Mouse (Mus musculus): Measurements from ENCODE around the gene Hist1h2bm. TPM values are rescaled to one million over a fixed set of nuclear protein-coding genes. Genes with fewer than 3 reads are reported as not detected.

The Hist1h2bm gene
- polyA plus RNA-seq, 1 experiment = 2.1 TPM

DNA sequence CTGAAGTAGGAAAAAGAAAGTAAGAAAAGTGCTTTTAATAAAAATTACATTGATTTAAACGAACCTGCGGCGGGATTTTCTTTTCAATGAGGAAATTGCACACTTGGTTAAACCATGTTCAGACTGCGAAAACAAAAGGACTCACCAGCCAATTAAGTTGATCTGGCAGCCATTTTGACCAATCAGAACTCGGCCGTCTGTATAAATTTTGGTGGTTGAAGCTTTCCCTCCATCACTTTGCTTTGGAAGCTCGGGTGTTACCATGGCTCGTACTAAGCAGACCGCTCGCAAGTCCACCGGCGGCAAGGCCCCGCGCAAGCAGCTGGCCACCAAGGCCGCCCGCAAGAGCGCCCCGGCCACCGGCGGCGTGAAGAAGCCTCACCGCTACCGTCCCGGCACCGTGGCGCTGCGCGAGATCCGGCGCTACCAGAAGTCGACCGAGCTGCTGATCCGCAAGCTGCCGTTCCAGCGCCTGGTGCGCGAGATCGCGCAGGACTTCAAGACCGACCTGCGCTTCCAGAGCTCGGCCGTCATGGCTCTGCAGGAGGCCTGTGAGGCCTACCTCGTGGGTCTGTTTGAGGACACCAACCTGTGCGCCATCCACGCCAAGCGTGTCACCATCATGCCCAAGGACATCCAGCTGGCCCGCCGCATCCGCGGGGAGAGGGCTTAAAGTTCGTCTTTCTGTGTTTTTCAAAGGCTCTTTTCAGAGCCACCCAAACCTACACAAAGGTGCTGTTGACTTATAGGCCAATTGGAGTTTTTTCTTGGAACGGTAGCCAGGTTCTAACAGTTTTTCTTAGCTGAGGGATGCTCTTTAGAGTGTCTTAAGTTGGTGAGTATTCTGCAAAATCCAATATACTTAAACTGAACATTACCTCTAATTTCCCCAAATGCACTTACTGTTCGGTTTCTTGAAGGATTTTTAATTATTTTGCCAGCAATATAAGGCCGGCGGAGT is 4.2 kb upstream of the Hist1h2bm start, which contains the start of gene Hist1h3h:
TSS of gene Hist1h3h (plus strand) at position 263 of the 961 bp plus-strand sequence.
- peaks cover 15% of the 10 kb centered on the region for H3K4me1 ChIP-seq (ENCODE audit: control insufficient read depth, insufficient read depth, low read length)

DNA sequence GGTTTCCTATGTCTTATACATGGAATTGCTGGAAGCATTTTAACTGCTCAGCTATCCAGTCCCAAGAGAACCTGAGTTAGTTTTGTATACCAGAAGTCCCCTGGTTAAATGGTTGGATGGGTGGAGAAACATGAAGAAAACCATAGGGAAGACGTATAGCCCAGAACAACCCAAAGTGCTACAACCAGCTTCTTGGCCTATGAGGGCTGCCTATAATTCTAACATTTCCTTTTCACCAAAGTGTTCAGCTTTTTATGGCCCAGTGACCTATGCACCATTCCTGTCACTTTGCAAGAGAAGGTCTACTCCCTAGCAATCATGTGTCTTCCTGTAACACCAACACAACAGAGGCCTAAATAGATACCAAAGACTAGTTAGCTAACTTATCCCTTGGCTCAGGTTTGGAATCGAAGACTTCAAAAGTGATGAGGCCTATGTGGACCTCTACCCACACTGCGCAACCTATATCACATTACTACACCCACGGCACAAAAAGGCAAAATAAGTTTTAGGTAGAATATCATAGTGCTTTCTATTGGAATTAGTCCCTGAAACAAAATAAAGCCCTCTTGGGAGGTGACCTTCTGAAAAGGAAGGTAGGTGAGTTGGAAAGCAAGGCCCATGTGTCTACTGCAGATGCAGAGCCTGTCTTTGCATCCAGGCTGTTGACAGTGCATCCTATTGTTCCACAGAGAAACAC is 3.3 kb upstream of the Hist1h2bm start:
- H3K27ac ChIP-seq (ENCODE audit: insufficient read depth, low read depth, low read length) = peak overlapping the region; percentile 90
- no peak for TF ChIP-seq CTCF (IDR thresholded peaks at IDR 0.05; ENCODE audit: low read depth, low read length)
- no peak for TF ChIP-seq POLR2A (IDR thresholded peaks at IDR 0.05; ENCODE audit: borderline replicate concordance, low read depth, low read length)
- peaks cover 16% of the 10 kb centered on the region for H3K4me1 ChIP-seq (ENCODE audit: control insufficient read depth, insufficient read depth, low read length)
- peak overlapping the region; percentile 31 for H3K4me3 ChIP-seq (ENCODE audit: insufficient read depth, low read length)

More for the DNA sequence above, 4.2 kb upstream of the Hist1h2bm start, which contains the start of gene Hist1h3h:
- H3K4me3 ChIP-seq (ENCODE audit: insufficient read depth, low read length) = peak within 1 kb of the TSS; percentile 64
- H3K27ac ChIP-seq (ENCODE audit: insufficient read depth, low read depth, low read length) = peak within 1 kb of the TSS; percentile 90

DNA sequence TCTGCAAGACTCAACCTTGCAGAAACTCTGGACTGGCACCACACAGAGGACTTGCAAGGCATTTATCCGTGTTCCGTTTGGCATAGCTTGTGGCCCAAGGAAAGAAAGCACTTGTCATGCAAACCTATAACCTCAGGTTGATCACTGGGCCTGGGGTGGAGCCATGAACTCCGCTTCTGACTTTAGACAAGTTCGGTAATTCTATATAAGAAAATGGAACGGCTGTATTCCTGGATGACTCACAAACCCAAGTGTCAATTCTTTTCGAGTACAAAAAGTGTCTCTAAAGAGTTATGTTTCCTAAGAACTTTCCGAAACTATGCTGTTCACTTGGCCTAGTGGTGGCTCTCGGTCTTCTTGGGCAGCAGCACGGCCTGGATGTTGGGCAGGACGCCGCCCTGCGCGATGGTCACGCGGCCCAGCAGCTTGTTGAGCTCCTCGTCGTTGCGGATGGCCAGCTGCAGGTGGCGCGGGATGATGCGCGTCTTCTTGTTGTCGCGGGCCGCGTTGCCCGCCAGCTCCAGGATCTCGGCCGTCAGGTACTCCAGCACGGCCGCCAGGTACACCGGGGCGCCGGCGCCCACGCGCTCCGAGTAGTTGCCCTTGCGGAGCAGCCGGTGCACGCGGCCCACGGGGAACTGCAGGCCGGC is 612 bp upstream of the Hist1h2bm start:
- H3K4me3 ChIP-seq (ENCODE audit: insufficient read depth, low read length) = peak overlapping the region; percentile 44
- peaks cover 18% of the 10 kb centered on the region for H3K4me1 ChIP-seq (ENCODE audit: control insufficient read depth, insufficient read depth, low read length)
- H3K27ac ChIP-seq (ENCODE audit: insufficient read depth, low read depth, low read length) = peak overlapping the region; percentile 91

DNA sequence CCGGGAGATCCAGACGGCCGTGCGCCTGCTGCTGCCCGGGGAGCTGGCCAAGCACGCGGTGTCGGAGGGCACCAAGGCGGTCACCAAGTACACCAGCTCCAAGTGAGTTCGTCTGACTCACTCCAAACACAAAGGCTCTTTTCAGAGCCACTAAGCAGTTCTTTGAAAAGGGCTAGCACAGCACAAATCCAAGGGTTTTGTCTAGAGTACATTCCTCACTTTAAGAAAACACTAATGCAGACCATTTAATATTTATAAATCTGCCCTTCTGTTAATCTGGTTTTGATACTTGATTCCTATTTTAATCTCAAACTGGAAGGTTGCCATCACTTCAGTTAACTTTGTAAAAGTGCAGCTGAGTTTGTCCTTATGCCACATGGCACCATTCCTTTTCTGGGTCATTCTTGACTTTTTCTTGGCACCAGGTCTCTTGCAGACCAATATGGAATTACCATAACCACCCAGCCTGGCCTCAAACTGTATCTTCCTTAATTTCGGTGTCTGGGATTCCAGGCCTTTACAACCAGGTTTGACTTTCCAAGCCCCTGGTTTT is 605 bp downstream of the Hist1h2bm start:
- Histone ChIP-seq H3K4me1 (ENCODE audit: control insufficient read depth, insufficient read depth, low read length) (peaks cover 23% of the 10 kb centered on the region), H3K27ac (ENCODE audit: insufficient read depth, low read depth, low read length) (peak overlapping the region; percentile 59), H3K4me3 (ENCODE audit: insufficient read depth, low read length) (peak overlapping the region; percentile 49)
- TF ChIP-seq POLR2A (IDR thresholded peaks at IDR 0.05; ENCODE audit: borderline replicate concordance, low read depth, low read length) = no peak
- TF ChIP-seq CTCF (IDR thresholded peaks at IDR 0.05; ENCODE audit: low read depth, low read length) = no peak

DNA sequence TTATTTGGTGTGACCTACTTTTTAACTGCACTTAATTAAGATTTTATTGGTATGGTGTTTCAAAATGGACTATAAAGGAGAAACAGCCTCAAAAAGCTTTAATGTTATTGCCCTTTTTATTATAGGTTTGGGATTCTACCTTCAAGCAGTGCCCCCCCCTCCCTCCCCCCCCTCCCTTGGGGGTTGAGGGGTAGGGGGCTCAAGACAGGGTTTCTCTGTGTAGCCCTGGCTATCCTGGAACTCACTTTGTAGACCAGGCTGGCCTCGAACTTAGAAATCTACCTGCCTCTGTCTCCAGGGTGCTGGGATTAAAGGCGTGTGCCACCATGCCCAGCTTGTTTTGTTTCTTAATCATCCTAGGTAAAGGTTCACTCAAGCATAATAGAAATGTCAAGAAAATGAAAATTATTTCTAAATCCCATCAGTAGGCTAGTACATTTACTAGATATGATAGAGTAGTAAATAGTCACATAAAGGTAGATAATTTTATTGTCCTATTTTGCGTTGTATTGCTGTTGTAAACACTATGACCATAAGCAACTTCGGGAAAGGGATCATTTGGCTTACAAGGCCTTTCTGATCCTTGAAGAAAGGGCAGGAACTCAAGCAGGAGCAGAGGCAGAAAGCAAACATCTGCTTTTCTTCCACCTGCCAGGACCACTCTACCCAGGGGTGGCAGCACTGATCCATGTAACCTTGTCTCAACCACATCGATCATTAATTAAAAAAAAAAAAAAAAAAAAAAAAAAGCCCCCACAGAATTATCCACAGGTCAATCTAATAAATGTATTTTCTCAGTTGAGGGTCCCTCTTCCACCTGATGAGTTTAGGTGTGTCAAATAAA is 1.4 kb downstream of the Hist1h2bm start:
- H3K4me3 ChIP-seq (ENCODE audit: insufficient read depth, low read length) = no peak overlapping the region
- H3K4me1 ChIP-seq (ENCODE audit: control insufficient read depth, insufficient read depth, low read length) = peaks cover 23% of the 10 kb centered on the region
- no peak overlapping the region; the same call in 1 of the 2 replicates for H3K27ac ChIP-seq (ENCODE audit: insufficient read depth, low read depth, low read length)
- TF ChIP-seq CTCF (IDR thresholded peaks at IDR 0.05; ENCODE audit: low read depth, low read length) = no peak
- no peak for TF ChIP-seq POLR2A (IDR thresholded peaks at IDR 0.05; ENCODE audit: borderline replicate concordance, low read depth, low read length)

DNA sequence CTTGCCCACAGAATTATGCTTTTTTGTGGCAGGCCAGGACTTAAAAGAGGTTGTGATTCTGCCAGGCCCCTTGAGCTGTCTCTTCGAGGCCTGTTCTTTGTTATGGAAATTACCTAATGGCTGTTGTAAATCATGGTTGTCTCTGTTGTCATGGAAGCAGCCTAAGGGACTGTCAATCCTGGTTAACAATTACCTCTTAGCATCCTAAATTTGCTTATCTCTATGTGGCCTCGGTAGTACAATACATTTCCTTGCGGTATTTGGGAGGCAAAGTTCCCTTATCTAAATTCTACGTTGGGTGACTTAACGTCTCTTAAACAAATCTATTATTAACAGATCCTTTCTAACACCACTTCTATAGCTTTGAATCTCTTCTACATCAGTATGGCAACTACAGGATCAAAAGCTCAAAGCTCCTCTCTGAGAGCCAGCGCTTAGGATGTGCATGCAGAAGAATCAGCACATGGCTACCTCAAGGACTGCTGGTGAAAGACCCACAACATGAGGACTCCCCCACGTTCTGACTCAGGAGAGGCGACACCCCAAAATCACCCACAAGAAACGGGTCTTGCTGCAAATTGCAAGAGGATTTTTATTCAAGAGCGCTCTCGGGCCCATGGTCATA is 6.2 kb downstream of the Hist1h2bm start:
- Histone ChIP-seq H3K4me3 (ENCODE audit: insufficient read depth, low read length) (no peak overlapping the region), H3K4me1 (ENCODE audit: control insufficient read depth, insufficient read depth, low read length) (peaks cover 17% of the 10 kb centered on the region), H3K27ac (ENCODE audit: insufficient read depth, low read depth, low read length) (no peak overlapping the region)
- no peak for TF ChIP-seq CTCF (IDR thresholded peaks at IDR 0.05; ENCODE audit: low read depth, low read length)
- no peak for TF ChIP-seq POLR2A (IDR thresholded peaks at IDR 0.05; ENCODE audit: borderline replicate concordance, low read depth, low read length)

DNA sequence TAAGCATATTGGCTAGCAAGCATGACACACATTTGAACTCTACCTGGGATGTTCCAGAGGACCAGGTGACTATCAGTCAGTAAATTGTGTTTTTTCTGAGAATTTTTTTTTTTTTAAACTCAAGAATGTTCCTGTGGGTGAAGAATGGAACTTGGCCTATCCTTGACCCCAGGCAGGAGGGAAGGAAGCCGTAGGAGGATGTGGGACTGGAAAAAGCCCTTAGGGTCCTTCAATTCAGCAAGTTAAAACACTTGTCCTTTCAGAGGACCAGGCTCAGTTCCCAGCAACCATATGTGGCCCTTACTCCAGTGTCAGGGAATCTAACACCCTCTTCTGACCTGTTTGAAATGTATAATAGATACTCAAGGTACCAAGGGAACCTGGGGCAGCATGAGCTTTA is 7.7 kb downstream of the Hist1h2bm start:
- no peak overlapping the region for H3K27ac ChIP-seq (ENCODE audit: insufficient read depth, low read depth, low read length)
- H3K4me3 ChIP-seq (ENCODE audit: insufficient read depth, low read length) = no peak overlapping the region
- TF ChIP-seq POLR2A (IDR thresholded peaks at IDR 0.05; ENCODE audit: borderline replicate concordance, low read depth, low read length) (no peak), CTCF (IDR thresholded peaks at IDR 0.05; ENCODE audit: low read depth, low read length) (no peak)
- H3K4me1 ChIP-seq (ENCODE audit: control insufficient read depth, insufficient read depth, low read length) = peaks cover 17% of the 10 kb centered on the region

DNA sequence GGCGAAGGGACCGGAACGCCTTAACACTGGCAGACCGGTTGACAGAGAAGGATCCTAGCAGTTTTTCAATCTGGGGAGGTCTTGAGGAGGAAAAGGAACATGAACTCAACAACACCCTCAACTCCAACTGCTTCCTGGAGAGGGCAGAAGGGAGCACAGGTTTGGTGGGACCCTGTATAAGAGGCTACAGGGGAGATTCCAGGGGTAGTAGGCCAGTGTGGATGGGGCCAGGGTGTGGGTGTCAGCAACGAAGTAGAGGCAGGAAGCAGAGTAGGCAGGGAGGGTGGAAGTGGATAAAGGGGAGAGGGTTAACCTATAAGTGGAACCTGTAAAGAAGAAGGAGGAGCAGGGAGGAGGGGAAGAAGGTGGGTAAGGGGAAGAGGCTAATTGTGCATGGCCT is 11.6 kb downstream of the Hist1h2bm start:
- no peak for TF ChIP-seq POLR2A (IDR thresholded peaks at IDR 0.05; ENCODE audit: borderline replicate concordance, low read depth, low read length)
- no peak for TF ChIP-seq CTCF (IDR thresholded peaks at IDR 0.05; ENCODE audit: low read depth, low read length)
- Histone ChIP-seq H3K4me1 (ENCODE audit: control insufficient read depth, insufficient read depth, low read length) (peaks cover 12% of the 10 kb centered on the region), H3K27ac (ENCODE audit: insufficient read depth, low read depth, low read length) (no peak overlapping the region)

More for the DNA sequence above, 11.6 kb downstream of the Hist1h2bm start:
- no peak overlapping the region for H3K4me3 ChIP-seq (ENCODE audit: insufficient read depth, low read length)

Data from bone marrow macrophage, adult 2 months (primary cell).